Comparison of ENCODE assay signal across 16 mouse cellular contexts in the genomic region with DNA sequence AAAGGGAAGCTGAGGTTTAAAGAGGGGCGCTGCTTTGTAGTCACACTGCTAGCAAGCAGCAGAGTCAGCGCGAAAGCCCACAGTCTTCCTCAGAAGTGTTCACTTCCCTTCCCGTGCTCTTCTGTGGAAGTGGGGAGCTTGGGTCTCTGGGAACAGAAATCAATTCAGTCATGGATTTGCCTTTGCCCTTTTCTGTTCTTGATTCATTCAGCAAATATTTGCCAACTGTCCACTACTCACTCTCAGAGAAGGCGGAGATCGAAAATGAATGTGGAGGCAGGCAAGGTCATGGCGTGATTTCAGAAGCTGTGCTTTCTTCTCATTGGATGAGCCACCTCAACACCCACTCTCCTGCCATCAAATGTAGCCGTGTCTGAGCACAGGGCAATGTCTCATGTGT. TPM values are rescaled to one million over a fixed set of nuclear protein-coding genes. Genes with fewer than 3 reads are reported as not detected.
DNase-seq lines count a peak whose midpoint lies in the region; ATAC-seq and TF ChIP-seq lines count a peak whose summit lies in the region.
"Had no signal": no experiment of that assay in that cellular context is flagged by ENCODE, and none has a peak within 500 bp of the region (broad histone marks: within the 10 kb centered on the region; RNA-seq: fewer than 3 reads in every experiment).

No protein-coding gene starts in this region.

- peak; percentile 39 for DNase-seq in kidney, adult 18-20 months
- DNase-seq in kidney, postnatal 10 days, result no peak
- DNase-seq in liver, embryonic 11.5 days (ENCODE audit: low spot score), result no peak
- DNase-seq in splenic B cell, adult 2 months (ENCODE audit: low read depth, low spot score), result peak; percentile 52
- no peak for DNase-seq in right cerebral cortex, postnatal 36 days (ENCODE audit: low spot score in 2 of 2)
- DNase-seq in gastrocnemius, adult 2 months, result no peak
- DNase-seq in layer of hippocampus, adult 9-11 months, result no peak
- DNase-seq: gastrocnemius, postnatal 25 days had no signal

- no peaks in the 10 kb centered on the region for H3K9me3 ChIP-seq in liver, embryonic 11.5 days (ENCODE audit: control insufficient read depth, low read length)
- H3K9me3 ChIP-seq: midbrain, embryonic 15.5 days; neural tube, embryonic 15.5 days had no signal

- H3K36me3 ChIP-seq in liver, embryonic 11.5 days (ENCODE audit: control insufficient read depth, insufficient read depth, low read length), result peaks cover 5% of the 10 kb centered on the region; the same call in 1 of the 2 replicates
- H3K36me3 ChIP-seq in splenic B cell, adult 2 months (ENCODE audit: control insufficient read depth, insufficient read depth, low read length, poor library complexity, severe bottlenecking), result no peaks in the 10 kb centered on the region; the same call in 1 of the 2 replicates

- WGBS in liver, embryonic 11.5 days, result 67% methylated on average over 8 of the region's 8 CpGs

- H3K27me3 ChIP-seq in liver, embryonic 11.5 days (replicated peaks; ENCODE audit: control insufficient read depth, insufficient read depth, low read length), result no peaks in the 10 kb centered on the region
- no peaks in the 10 kb centered on the region for H3K27me3 ChIP-seq in splenic B cell, adult 2 months (ENCODE audit: control insufficient read depth, insufficient read depth, low read length, poor library complexity, severe bottlenecking)
- H3K27me3 ChIP-seq: midbrain, embryonic 15.5 days; neural tube, embryonic 15.5 days; Patski had no signal

- intact Hi-C loops in gastrocnemius, adult 2 months (cut with DNase I), result no loop called here

- H3K4me1 ChIP-seq in brown adipose tissue, adult 24 weeks (ENCODE audit: control insufficient read depth, insufficient read depth, insufficient read length, low read length), result peaks cover 9% of the 10 kb centered on the region; the same call in 1 of the 2 replicates
- peaks cover 11% of the 10 kb centered on the region; the same call in 1 of the 2 replicates for H3K4me1 ChIP-seq in liver, embryonic 11.5 days (replicated peaks; ENCODE audit: control insufficient read depth, insufficient read depth, low read length)

- no peak overlapping the region for H3K4me3 ChIP-seq in brown adipose tissue, adult 24 weeks (ENCODE audit: insufficient read depth, low read depth, low read length)
- no peak overlapping the region for H3K4me3 ChIP-seq in liver, embryonic 11.5 days (ENCODE audit: low read depth, low read length)
- no peak overlapping the region for H3K4me3 ChIP-seq in gastrocnemius, adult 2 months
- H3K4me3 ChIP-seq: layer of hippocampus, adult 2 months; midbrain, embryonic 15.5 days; neural tube, embryonic 15.5 days had no signal

- no peak for ATAC-seq in liver, embryonic 11.5 days (replicated peaks; ENCODE audit: low FRiP score)
- ATAC-seq: midbrain, embryonic 15.5 days; Patski had no signal

- H3K4me2 ChIP-seq in liver, embryonic 11.5 days, result peak overlapping the region; percentile 26; the same call in 1 of the 2 replicates
- H3K4me2 ChIP-seq: midbrain, embryonic 15.5 days; neural tube, embryonic 15.5 days had no signal

- no peak overlapping the region for H3K9ac ChIP-seq in liver, embryonic 11.5 days (ENCODE audit: low read depth, low read length)
- H3K9ac ChIP-seq: midbrain, embryonic 15.5 days; neural tube, embryonic 15.5 days had no signal

- H3K27ac ChIP-seq in brown adipose tissue, adult 24 weeks (replicated peaks; ENCODE audit: low read depth, low read length), result peak overlapping the region; percentile 33
- H3K27ac ChIP-seq in liver, embryonic 11.5 days (ENCODE audit: low read depth, low read length), result peak overlapping the region; percentile 52
- no peak overlapping the region for H3K27ac ChIP-seq in gastrocnemius, adult 2 months
- H3K27ac ChIP-seq: layer of hippocampus, adult 2 months; midbrain, embryonic 15.5 days; neural tube, embryonic 15.5 days had no signal

- TF ChIP-seq CTCF in gastrocnemius, adult 2 months (IDR thresholded peaks at IDR 0.05), result no peak

RNA-seq across cellular contexts. Expression of gene Sys1, which starts 1.8 kb away (rescaled TPM):
- 24.4 and 27.2 TPM in 2 replicates for polyA plus RNA-seq in brown adipose tissue, adult 24 weeks (2012; ENCODE audit: insufficient read depth, insufficient read length, missing spikeins)
- polyA plus RNA-seq in liver, embryonic 11.5 days (2014; fragmentation: Nextera tagmentation; extraction: Ambion mirVana), result 49.1 and 52.8 TPM in 2 replicates
- 10 to 100 TPM; 21.7 to 24.7 TPM for total RNA-seq in gastrocnemius, adult 2 months (2021)

RNA-seq across cellular contexts. Expression of gene Gm20458, which starts 2.2 kb away (rescaled TPM):
- 2.4 TPM in 1 of 2 replicates, not detected in the other for polyA plus RNA-seq in brown adipose tissue, adult 24 weeks (2012; ENCODE audit: insufficient read depth, insufficient read length, missing spikeins)
- 4.4 and 7.4 TPM in 2 replicates for polyA plus RNA-seq in liver, embryonic 11.5 days (2014; fragmentation: Nextera tagmentation; extraction: Ambion mirVana)
- 1 to 10 TPM; 7.6 to 9.4 TPM for total RNA-seq in gastrocnemius, adult 2 months (2021)

RNA-seq across cellular contexts. Expression of gene Sdc4, which starts 14.8 kb away (rescaled TPM):
- polyA plus RNA-seq in brown adipose tissue, adult 24 weeks (2012; ENCODE audit: insufficient read depth, insufficient read length, missing spikeins), result 34.7 and 37.6 TPM in 2 replicates
- polyA plus RNA-seq in liver, embryonic 11.5 days (2014; fragmentation: Nextera tagmentation; extraction: Ambion mirVana), result 38.9 and 39.2 TPM in 2 replicates
- total RNA-seq in gastrocnemius, adult 2 months (2021), result 10 to 100 TPM; 39.8 to 95.4 TPM

RNA-seq across cellular contexts. Expression of gene Trp53tg5, which starts 15.0 kb away (rescaled TPM):
- not detected in 2 replicates for polyA plus RNA-seq in brown adipose tissue, adult 24 weeks (2012; ENCODE audit: insufficient read depth, insufficient read length, missing spikeins)
- not detected in 2 replicates for polyA plus RNA-seq in liver, embryonic 11.5 days (2014; fragmentation: Nextera tagmentation; extraction: Ambion mirVana)
- total RNA-seq in gastrocnemius, adult 2 months (2021), result not detected
- total RNA-seq: gastrocnemius, postnatal 25 days; heart, postnatal 25 days; layer of hippocampus, adult 2 months had no signal
- polyA plus RNA-seq: cortical plate, adult 2 months; limb, embryonic 11.5 days; midbrain, embryonic 15.5 days; neural tube, embryonic 15.5 days had no signal

RNA-seq across cellular contexts. Expression of gene Dbndd2, which starts 27.4 kb away (rescaled TPM):
- 23.0 and 26.8 TPM in 2 replicates for polyA plus RNA-seq in brown adipose tissue, adult 24 weeks (2012; ENCODE audit: insufficient read depth, insufficient read length, missing spikeins)
- 2.1 TPM in 2 replicates for polyA plus RNA-seq in liver, embryonic 11.5 days (2014; fragmentation: Nextera tagmentation; extraction: Ambion mirVana)
- total RNA-seq in gastrocnemius, adult 2 months (2021), result 10 to 100 TPM; 12.9 to 25.5 TPM

Comparison
In these comparisons a context has a peak if more than half of its experiments do, and no peak if none do; other contexts are left out.
1. DNase-seq: peak in kidney, adult 18-20 months (single experiment) and splenic B cell, adult 2 months (single experiment); none in kidney, postnatal 10 days (single experiment), liver, embryonic 11.5 days (single experiment), right cerebral cortex, postnatal 36 days (0 of 2), gastrocnemius, adult 2 months (single experiment) and layer of hippocampus, adult 9-11 months (single experiment).